Mouse (Mus musculus): ENCODE data around the gene Sh3pxd2a. TPM values are rescaled to one million over a fixed set of nuclear protein-coding genes. Genes with fewer than 3 reads are reported as not detected.

The Sh3pxd2a gene
- polyA plus RNA-seq, 1 experiment: 12.1 TPM

GRCm38 (mm10) chr19:47463636-47464303 is 431 bp downstream of the Sh3pxd2a start:
- H3K27ac ChIP-seq (ENCODE audit: insufficient read depth, low read length): peak overlapping the region; percentile 83
- under 1% methylated on average over 46 of the region's 46 CpGs for WGBS
- peaks cover 1% of the 10 kb centered on the region; the same call in 1 of the 2 replicates for H3K27me3 ChIP-seq (ENCODE audit: control insufficient read depth, insufficient read depth, low read length)
- peak overlapping the region; percentile 94 for H3K4me3 ChIP-seq (ENCODE audit: extremely low read depth, insufficient read depth, insufficient read length)
- H3K36me3 ChIP-seq (ENCODE audit: control insufficient read depth, insufficient read depth, low read length): no peaks in the 10 kb centered on the region; the same call in 1 of the 2 replicates
- peak; percentile 55 to 92 for DNase-seq (ENCODE audit: low read depth in 1 of 2, low spot score in 2 of 2)
- TF ChIP-seq POLR2A (IDR thresholded peaks at IDR 0.05; ENCODE audit: low read depth, low read length) (no peak), CTCF (IDR thresholded peaks at IDR 0.05; ENCODE audit: extremely low read depth, insufficient read depth, insufficient read length, insufficient replicate concordance) (peak; percentile 86)
- H3K4me1 ChIP-seq (ENCODE audit: control insufficient read depth, insufficient read depth, insufficient read length): peaks cover 7% of the 10 kb centered on the region; the same call in 1 of the 2 replicates

GRCm38 (mm10) chr19:47463206-47463605 is 995 bp downstream of the Sh3pxd2a start:
- peak overlapping the region; percentile 94 for H3K4me3 ChIP-seq (ENCODE audit: extremely low read depth, insufficient read depth, insufficient read length)
- TF ChIP-seq POLR2A (IDR thresholded peaks at IDR 0.05; ENCODE audit: low read depth, low read length) (no peak), CTCF (IDR thresholded peaks at IDR 0.05; ENCODE audit: extremely low read depth, insufficient read depth, insufficient read length, insufficient replicate concordance) (no peak)
- peaks cover 8% of the 10 kb centered on the region; the same call in 1 of the 2 replicates for H3K4me1 ChIP-seq (ENCODE audit: control insufficient read depth, insufficient read depth, insufficient read length)
- peak in 1 of 2 experiments; percentile 37 for DNase-seq (ENCODE audit: low read depth in 1 of 2, low spot score in 2 of 2)
- H3K27ac ChIP-seq (ENCODE audit: insufficient read depth, low read length): peak overlapping the region; percentile 83; the same call in 1 of the 2 replicates
- H3K27me3 ChIP-seq (ENCODE audit: control insufficient read depth, insufficient read depth, low read length): peaks cover 1% of the 10 kb centered on the region; the same call in 1 of the 2 replicates
- 5% methylated on average over 13 of the region's 13 CpGs for WGBS
- H3K36me3 ChIP-seq (ENCODE audit: control insufficient read depth, insufficient read depth, low read length): no peaks in the 10 kb centered on the region; the same call in 1 of the 2 replicates

DNA sequence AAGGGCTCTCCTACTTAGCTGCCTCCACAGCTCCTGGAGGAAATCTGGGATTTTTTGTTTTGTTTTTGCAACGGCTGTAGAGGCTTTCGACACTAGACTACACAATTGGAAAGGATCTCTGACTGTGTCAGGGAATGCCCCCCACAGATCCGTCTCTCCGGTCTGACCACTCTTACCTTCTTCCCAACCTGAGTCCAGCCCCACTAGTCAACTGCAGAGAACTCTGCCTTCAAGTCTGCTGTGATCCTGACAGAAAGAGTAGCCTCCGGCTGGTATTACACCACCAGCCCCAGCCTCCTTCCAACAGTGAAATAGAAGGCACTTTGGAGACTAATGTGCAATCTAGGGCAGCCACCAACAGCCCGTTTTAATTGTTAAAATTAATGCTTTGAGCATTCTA is 1.5 kb downstream of the Sh3pxd2a start:
- no peak for DNase-seq (ENCODE audit: low read depth in 1 of 2, low spot score in 2 of 2)
- 83% methylated on average over 6 of the region's 6 CpGs for WGBS
- H3K36me3 ChIP-seq (ENCODE audit: control insufficient read depth, insufficient read depth, low read length): no peaks in the 10 kb centered on the region; the same call in 1 of the 2 replicates

GRCm38 (mm10) chr19:47461838-47462237 is 2.4 kb downstream of the Sh3pxd2a start:
- Histone ChIP-seq H3K4me3 (ENCODE audit: extremely low read depth, insufficient read depth, insufficient read length) (no peak overlapping the region), H3K27ac (ENCODE audit: insufficient read depth, low read length) (no peak overlapping the region), H3K4me1 (ENCODE audit: control insufficient read depth, insufficient read depth, insufficient read length) (peaks cover 9% of the 10 kb centered on the region; the same call in 1 of the 2 replicates), H3K27me3 (ENCODE audit: control insufficient read depth, insufficient read depth, low read length) (peaks cover 1% of the 10 kb centered on the region; the same call in 1 of the 2 replicates), H3K36me3 (ENCODE audit: control insufficient read depth, insufficient read depth, low read length) (no peaks in the 10 kb centered on the region; the same call in 1 of the 2 replicates)
- TF ChIP-seq CTCF (IDR thresholded peaks at IDR 0.05; ENCODE audit: extremely low read depth, insufficient read depth, insufficient read length, insufficient replicate concordance) (no peak), POLR2A (IDR thresholded peaks at IDR 0.05; ENCODE audit: low read depth, low read length) (no peak)
- no peak for DNase-seq (ENCODE audit: low read depth in 1 of 2, low spot score in 2 of 2)
- 93% methylated on average over 3 of the region's 3 CpGs for WGBS

More for the DNA sequence above, 1.5 kb downstream of the Sh3pxd2a start:
- Histone ChIP-seq H3K27ac (ENCODE audit: insufficient read depth, low read length) (no peak overlapping the region), H3K27me3 (ENCODE audit: control insufficient read depth, insufficient read depth, low read length) (peaks cover 1% of the 10 kb centered on the region; the same call in 1 of the 2 replicates), H3K4me1 (ENCODE audit: control insufficient read depth, insufficient read depth, insufficient read length) (peaks cover 9% of the 10 kb centered on the region; the same call in 1 of the 2 replicates), H3K4me3 (ENCODE audit: extremely low read depth, insufficient read depth, insufficient read length) (no peak overlapping the region)
- TF ChIP-seq CTCF (IDR thresholded peaks at IDR 0.05; ENCODE audit: extremely low read depth, insufficient read depth, insufficient read length, insufficient replicate concordance) (no peak), POLR2A (IDR thresholded peaks at IDR 0.05; ENCODE audit: low read depth, low read length) (no peak)

GRCm38 (mm10) chr19:47461386-47461785 is 2.8 kb downstream of the Sh3pxd2a start:
- no peak for DNase-seq (ENCODE audit: low read depth in 1 of 2, low spot score in 2 of 2)
- Histone ChIP-seq H3K27me3 (ENCODE audit: control insufficient read depth, insufficient read depth, low read length) (peaks cover 1% of the 10 kb centered on the region; the same call in 1 of the 2 replicates), H3K4me1 (ENCODE audit: control insufficient read depth, insufficient read depth, insufficient read length) (peaks cover 9% of the 10 kb centered on the region; the same call in 1 of the 2 replicates), H3K27ac (ENCODE audit: insufficient read depth, low read length) (no peak overlapping the region), H3K36me3 (ENCODE audit: control insufficient read depth, insufficient read depth, low read length) (no peaks in the 10 kb centered on the region; the same call in 1 of the 2 replicates), H3K4me3 (ENCODE audit: extremely low read depth, insufficient read depth, insufficient read length) (no peak overlapping the region)
- 89% methylated on average over 9 of the region's 9 CpGs for WGBS
- no peak for TF ChIP-seq CTCF (IDR thresholded peaks at IDR 0.05; ENCODE audit: extremely low read depth, insufficient read depth, insufficient read length, insufficient replicate concordance)
- TF ChIP-seq POLR2A (IDR thresholded peaks at IDR 0.05; ENCODE audit: low read depth, low read length): no peak

- DNase-seq (ENCODE audit: low read depth in 1 of 2, low spot score in 2 of 2): no peak
- Histone ChIP-seq H3K4me3 (ENCODE audit: extremely low read depth, insufficient read depth, insufficient read length) (no peak overlapping the region), H3K36me3 (ENCODE audit: control insufficient read depth, insufficient read depth, low read length) (no peaks in the 10 kb centered on the region; the same call in 1 of the 2 replicates), H3K4me1 (ENCODE audit: control insufficient read depth, insufficient read depth, insufficient read length) (peaks cover 18% of the 10 kb centered on the region; the same call in 1 of the 2 replicates), H3K27ac (ENCODE audit: insufficient read depth, low read length) (no peak overlapping the region), H3K27me3 (ENCODE audit: control insufficient read depth, insufficient read depth, low read length) (peaks cover 1% of the 10 kb centered on the region; the same call in 1 of the 2 replicates)
- TF ChIP-seq CTCF (IDR thresholded peaks at IDR 0.05; ENCODE audit: extremely low read depth, insufficient read depth, insufficient read length, insufficient replicate concordance) (no peak), POLR2A (IDR thresholded peaks at IDR 0.05; ENCODE audit: low read depth, low read length) (no peak)
- WGBS: 65% methylated on average over 19 of the region's 19 CpGs
Measured at GRCm38 (mm10) chr19:47460120-47460960, 3.9 kb downstream of the Sh3pxd2a start.
